Mouse (Mus musculus): ENCODE results near the gene Phlpp2. TPM values are rescaled to one million over a fixed set of nuclear protein-coding genes. Genes with fewer than 3 reads are reported as not detected.
"Not testable (repeated sequence)": the region's sequence is repeated elsewhere in the genome, so short reads cannot be mapped to it uniquely, and the experiment has no call there.

Gene Phlpp2
- polyA plus RNA-seq, 1 experiment from 2014 or later: 2.4 TPM

DNA sequence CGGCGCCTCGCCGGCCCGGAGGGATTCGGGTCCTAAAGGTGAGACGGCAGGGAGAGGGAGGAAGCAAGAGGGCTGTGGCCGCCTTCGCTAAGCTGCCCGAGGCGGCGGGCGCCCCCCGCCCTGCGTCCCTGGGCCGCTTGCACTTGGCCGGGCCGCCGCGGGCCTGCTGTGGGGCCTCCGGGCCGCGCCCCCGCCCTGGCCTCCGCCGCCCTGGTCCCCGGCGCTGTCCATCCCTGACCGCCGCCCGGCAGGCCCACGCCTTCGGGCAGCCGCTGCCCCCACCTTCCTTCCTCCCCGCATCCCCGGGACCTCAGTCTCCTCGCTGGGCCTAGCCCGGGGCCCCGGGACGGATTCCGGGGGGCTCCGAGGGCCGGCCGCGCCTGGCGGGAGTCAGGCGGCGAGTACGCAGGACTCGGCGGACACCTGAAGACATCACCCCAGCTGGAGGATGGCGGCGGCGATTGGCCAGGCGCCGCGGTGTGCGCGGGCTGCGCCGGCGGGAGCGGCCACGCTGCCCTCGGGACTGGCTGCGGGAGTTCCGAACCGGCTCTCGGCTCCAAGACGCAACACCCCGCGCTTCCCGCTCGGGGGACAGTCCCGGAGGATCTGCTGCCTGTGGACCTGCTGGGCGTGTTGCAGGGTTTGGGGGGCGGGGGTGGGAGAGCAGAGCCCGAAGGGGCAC is 479 bp downstream of the Phlpp2 start:
- Histone ChIP-seq H3K27me3 (replicated peaks) (no peaks in the 10 kb centered on the region), H3K4me3 (replicated peaks) (peak overlapping the region; percentile 84), H3K4me2 (replicated peaks) (peak overlapping the region; percentile 91), H3K9me3 (no peaks in the 10 kb centered on the region), H3K27ac (peak overlapping the region; percentile 89), H3K9ac (peak overlapping the region; percentile 94), H3K36me3 (no peaks in the 10 kb centered on the region), H3K4me1 (replicated peaks) (0 out of 2 replicates have a peak, but pooled peaks cover 2% of the 10 kb centered on the region)
- ATAC-seq: peak; percentile 88
- WGBS: under 1% methylated on average over 59 of the region's 78 CpGs

DNA sequence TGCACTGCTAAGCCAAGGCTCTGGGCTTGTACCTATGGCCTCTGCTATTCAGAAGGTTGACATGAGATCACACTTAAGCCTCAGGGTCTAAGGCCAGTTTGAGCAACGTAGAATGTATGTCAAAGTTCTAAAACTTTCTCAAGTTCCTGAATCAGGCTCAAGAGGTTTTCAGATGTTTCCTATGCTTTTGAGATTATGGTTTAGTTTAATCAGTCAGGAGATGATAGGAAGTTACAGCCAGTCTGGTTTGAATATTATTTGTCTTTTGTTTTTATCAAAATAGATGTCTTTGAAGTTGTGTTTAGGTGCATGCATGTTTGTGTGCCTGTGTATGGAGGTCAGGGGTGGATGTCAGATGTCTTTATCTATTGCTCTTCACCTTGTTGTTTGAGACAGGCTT is 2.7 kb downstream of the Phlpp2 start:
- H3K27ac ChIP-seq: no peak overlapping the region
- H3K9me3 ChIP-seq: no peaks in the 10 kb centered on the region
- 83% methylated on average over 1 of the region's 1 CpGs for WGBS
- no peaks in the 10 kb centered on the region for H3K27me3 ChIP-seq (replicated peaks)
- H3K4me1 ChIP-seq (replicated peaks): 0 out of 2 replicates have a peak, but pooled peaks cover 2% of the 10 kb centered on the region
- no peak for ATAC-seq
- H3K4me3 ChIP-seq (replicated peaks): no peak overlapping the region
- H3K9ac ChIP-seq: no peak overlapping the region
- no peak overlapping the region for H3K4me2 ChIP-seq (replicated peaks)
- no peaks in the 10 kb centered on the region for H3K36me3 ChIP-seq

DNA sequence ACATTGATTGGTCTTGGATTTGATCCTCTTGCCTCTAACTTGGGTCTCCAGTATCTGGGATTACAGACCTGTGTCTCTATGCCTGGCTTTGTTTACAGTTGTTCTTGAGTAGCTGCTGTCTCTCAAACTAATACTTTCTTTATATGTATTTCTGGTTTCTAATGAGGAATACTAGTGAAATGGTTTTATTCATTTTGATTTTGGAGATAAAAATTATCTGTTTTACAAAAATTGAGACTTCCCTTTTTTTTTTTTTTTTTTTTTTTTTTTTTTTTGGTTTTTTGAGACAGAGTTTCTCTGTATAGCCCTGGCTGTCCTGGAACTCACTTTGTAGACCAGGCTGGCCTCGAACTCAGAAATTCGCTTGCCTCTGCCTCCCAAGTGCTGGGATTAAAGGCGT is 5.5 kb downstream of the Phlpp2 start:
- H3K4me2 ChIP-seq (replicated peaks): not testable (repeated sequence)

DNA sequence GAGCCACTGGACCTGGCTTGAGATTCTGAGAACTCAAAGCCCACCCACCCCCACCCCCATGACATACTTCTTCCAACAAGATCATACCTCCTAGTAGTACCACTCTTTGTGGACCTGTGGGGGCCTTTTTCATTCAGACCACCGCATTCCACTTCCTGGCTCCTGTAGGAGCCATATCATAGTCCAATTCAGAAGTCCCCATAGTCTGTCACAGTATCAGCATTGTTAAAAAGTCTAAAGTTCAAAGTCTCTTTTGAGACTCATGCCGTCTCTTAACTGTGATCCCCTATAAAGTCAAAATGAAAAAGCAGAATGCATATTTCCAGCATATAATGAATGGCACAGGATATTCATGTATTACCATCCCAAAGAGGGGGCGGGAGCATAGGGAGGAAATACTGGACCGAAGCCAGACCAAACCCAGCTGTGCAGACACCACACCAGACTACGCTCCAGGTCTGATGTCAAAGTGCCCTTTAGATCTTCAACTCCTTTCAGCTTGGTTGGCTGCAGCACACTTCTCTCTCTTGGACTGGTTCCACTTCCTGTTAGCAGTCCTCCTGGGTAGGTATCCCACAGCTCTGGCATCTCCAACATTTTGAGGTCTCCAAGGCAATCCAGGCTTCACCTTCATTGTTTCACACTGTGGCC is 11.8 kb downstream of the Phlpp2 start:
- H3K4me1 ChIP-seq (replicated peaks): no peaks in the 10 kb centered on the region
- no peak overlapping the region for H3K9ac ChIP-seq
- peaks cover 3% of the 10 kb centered on the region; the same call in 1 of the 2 replicates for H3K36me3 ChIP-seq
- H3K4me3 ChIP-seq (replicated peaks): no peak overlapping the region
- WGBS: 55% methylated on average over 5 of the region's 5 CpGs
- no peaks in the 10 kb centered on the region for H3K9me3 ChIP-seq
- no peak overlapping the region for H3K27ac ChIP-seq
- H3K27me3 ChIP-seq (replicated peaks): no peaks in the 10 kb centered on the region
- peak; percentile 69 for ATAC-seq
- no peak overlapping the region for H3K4me2 ChIP-seq (replicated peaks)

More for the DNA sequence above, 5.5 kb downstream of the Phlpp2 start:
- 88% methylated on average over 3 of the region's 3 CpGs for WGBS
- H3K27ac ChIP-seq; H3K9me3 ChIP-seq; H3K4me1 ChIP-seq (replicated peaks); H3K4me3 ChIP-seq (replicated peaks); H3K27me3 ChIP-seq (replicated peaks); ATAC-seq; H3K9ac ChIP-seq; H3K36me3 ChIP-seq: not testable (repeated sequence)

DNA sequence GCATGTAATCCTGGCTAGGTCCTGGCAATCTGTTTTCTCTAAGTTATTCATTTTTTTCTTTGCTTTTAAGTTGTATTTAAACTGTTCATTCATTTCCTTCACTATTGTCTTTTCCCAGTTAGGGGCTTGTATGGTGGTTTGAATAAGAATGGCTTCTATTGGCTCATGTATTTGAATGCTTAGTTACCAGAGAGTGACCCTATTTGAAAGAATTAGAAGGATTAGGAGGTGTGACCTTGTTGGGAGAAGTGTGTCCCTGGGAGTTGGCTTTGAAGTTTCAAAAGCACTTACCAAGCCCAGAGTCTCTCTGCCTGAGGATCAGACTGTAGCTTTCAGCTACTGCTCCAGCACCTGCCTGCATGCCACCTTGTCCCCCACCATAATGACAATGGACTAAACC is 17.0 kb downstream of the Phlpp2 start:
- Histone ChIP-seq H3K4me1 (replicated peaks) (no peaks in the 10 kb centered on the region), H3K9me3 (no peaks in the 10 kb centered on the region), H3K36me3 (no peaks in the 10 kb centered on the region), H3K27ac (no peak overlapping the region), H3K4me2 (replicated peaks) (no peak overlapping the region), H3K4me3 (replicated peaks) (no peak overlapping the region), H3K9ac (no peak overlapping the region), H3K27me3 (replicated peaks) (no peaks in the 10 kb centered on the region)
- ATAC-seq: no peak

- no peak for ATAC-seq
- Histone ChIP-seq H3K4me1 (replicated peaks) (no peaks in the 10 kb centered on the region), H3K36me3 (peaks cover 4% of the 10 kb centered on the region; the same call in 1 of the 2 replicates), H3K9ac (no peak overlapping the region), H3K27me3 (replicated peaks) (no peaks in the 10 kb centered on the region), H3K27ac (no peak overlapping the region), H3K9me3 (no peaks in the 10 kb centered on the region), H3K4me3 (replicated peaks) (no peak overlapping the region), H3K4me2 (replicated peaks) (no peak overlapping the region)
- 93% methylated on average over 1 of the region's 1 CpGs for WGBS
Measured at GRCm38 (mm10) chr8:109889211-109889610, 20.9 kb downstream of the Phlpp2 start.

- H3K27me3 ChIP-seq (replicated peaks): no peaks in the 10 kb centered on the region
- H3K27ac ChIP-seq: no peak overlapping the region
- H3K9ac ChIP-seq: no peak overlapping the region
- H3K36me3 ChIP-seq: peaks cover 4% of the 10 kb centered on the region; the same call in 1 of the 2 replicates
- no peaks in the 10 kb centered on the region for H3K4me1 ChIP-seq (replicated peaks)
- no peak overlapping the region for H3K4me3 ChIP-seq (replicated peaks)
- no peak for ATAC-seq
- H3K4me2 ChIP-seq (replicated peaks): no peak overlapping the region
- no peaks in the 10 kb centered on the region for H3K9me3 ChIP-seq
- WGBS: 84% methylated on average over 3 of the region's 3 CpGs
Measured at GRCm38 (mm10) chr8:109890794-109891585, 22.6 kb downstream of the Phlpp2 start.

DNA sequence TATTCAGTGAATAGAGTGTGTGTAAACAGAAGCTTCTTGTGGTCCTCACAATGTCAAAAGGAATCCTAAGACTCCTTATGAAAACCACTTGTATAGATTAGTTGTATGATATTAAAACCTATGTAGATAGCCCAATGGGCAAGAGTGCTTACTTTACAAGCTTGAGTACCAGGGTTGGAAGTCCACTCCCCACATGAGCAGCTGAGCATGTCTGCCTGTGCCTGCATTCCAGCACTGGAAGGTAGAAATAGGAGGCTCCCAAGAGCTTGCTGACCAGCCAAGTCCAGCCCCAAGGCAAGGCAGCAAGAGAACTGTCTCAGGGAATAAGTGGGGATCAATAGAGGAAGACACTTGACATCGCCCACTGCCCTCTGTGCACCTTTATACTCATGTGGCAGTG is 26.3 kb downstream of the Phlpp2 start:
- Histone ChIP-seq H3K27ac (no peak overlapping the region), H3K27me3 (replicated peaks) (no peaks in the 10 kb centered on the region), H3K9me3 (no peaks in the 10 kb centered on the region), H3K4me2 (replicated peaks) (no peak overlapping the region), H3K36me3 (peaks cover 4% of the 10 kb centered on the region; the same call in 1 of the 2 replicates), H3K4me3 (replicated peaks) (no peak overlapping the region), H3K4me1 (replicated peaks) (no peaks in the 10 kb centered on the region), H3K9ac (no peak overlapping the region)
- WGBS: 88% methylated on average over 1 of the region's 1 CpGs
- no peak for ATAC-seq

DNA sequence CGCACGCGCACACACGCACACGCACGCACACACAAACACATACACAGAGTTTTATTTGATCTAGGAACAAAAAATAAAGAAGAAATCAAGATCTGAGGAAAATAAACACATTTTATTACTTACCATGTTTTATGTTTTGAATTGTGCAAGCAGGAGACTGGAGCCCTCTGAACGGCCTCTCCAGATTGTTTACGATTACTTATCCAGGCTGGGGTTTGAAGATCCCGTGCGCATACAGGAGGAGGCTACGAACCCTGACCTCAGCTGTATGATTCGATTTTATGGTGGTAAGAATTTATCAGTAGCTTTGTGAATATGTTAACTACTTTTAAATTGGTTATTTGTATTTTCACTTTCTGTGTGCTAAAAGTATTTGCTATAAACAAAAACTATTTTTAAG is 27.0 kb downstream of the Phlpp2 start:
- no peaks in the 10 kb centered on the region for H3K4me1 ChIP-seq (replicated peaks)
- peaks cover 4% of the 10 kb centered on the region; the same call in 1 of the 2 replicates for H3K36me3 ChIP-seq

GRCm38 (mm10) chr8:109902379-109902778 is 34.0 kb downstream of the Phlpp2 start:
- H3K9ac ChIP-seq: no peak overlapping the region
- no peak overlapping the region for H3K4me3 ChIP-seq (replicated peaks)
- H3K27ac ChIP-seq: no peak overlapping the region
- no peaks in the 10 kb centered on the region for H3K4me1 ChIP-seq (replicated peaks)
- H3K9me3 ChIP-seq: no peaks in the 10 kb centered on the region
- no peak for ATAC-seq
- no peaks in the 10 kb centered on the region for H3K27me3 ChIP-seq (replicated peaks)
- no peaks in the 10 kb centered on the region for H3K36me3 ChIP-seq
- H3K4me2 ChIP-seq (replicated peaks): no peak overlapping the region

More for the DNA sequence above, 27.0 kb downstream of the Phlpp2 start:
- 68% methylated on average over 12 of the region's 12 CpGs for WGBS
- no peak for ATAC-seq
- no peak overlapping the region for H3K4me2 ChIP-seq (replicated peaks)
- H3K27ac ChIP-seq: no peak overlapping the region
- no peak overlapping the region for H3K9ac ChIP-seq
- no peaks in the 10 kb centered on the region for H3K9me3 ChIP-seq
- H3K4me3 ChIP-seq (replicated peaks): no peak overlapping the region
- H3K27me3 ChIP-seq (replicated peaks): no peaks in the 10 kb centered on the region

DNA sequence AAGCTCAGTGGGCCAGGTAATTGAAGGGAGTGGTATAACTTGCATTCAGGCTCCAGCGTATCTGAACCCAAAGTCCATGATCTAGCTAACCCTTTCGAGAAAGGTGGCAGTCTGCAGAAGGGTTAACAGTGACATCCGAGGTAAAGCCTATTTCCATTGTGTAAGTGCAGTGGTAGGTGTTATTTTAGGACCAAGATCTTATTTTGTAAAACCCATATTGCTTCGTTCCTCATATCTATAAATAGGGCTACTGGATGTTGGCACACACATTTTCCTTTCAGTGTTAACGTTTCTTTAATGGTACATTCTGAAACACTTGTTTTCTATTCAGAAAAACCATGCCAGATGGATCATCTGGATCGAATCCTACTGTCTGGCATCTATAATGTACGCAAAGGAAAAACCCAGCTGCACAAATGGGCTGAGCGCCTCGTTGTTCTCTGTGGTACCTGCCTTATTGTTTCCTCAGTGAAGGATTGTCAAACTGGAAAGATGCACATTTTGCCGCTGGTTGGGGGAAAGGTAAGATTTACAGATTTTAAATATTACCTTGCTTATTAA is 35.6 kb downstream of the Phlpp2 start:
- H3K36me3 ChIP-seq: 0 out of 2 replicates have a peak, but pooled peaks cover 3% of the 10 kb centered on the region
- WGBS: 75% methylated on average over 10 of the region's 10 CpGs
- no peak overlapping the region for H3K4me2 ChIP-seq (replicated peaks)
- no peaks in the 10 kb centered on the region for H3K27me3 ChIP-seq (replicated peaks)
- no peak for ATAC-seq
- no peak overlapping the region for H3K4me3 ChIP-seq (replicated peaks)
- H3K9ac ChIP-seq: no peak overlapping the region
- H3K4me1 ChIP-seq (replicated peaks): no peaks in the 10 kb centered on the region
- no peak overlapping the region for H3K27ac ChIP-seq
- no peaks in the 10 kb centered on the region for H3K9me3 ChIP-seq

All from intestine, embryonic 15.5 days (tissue).